8 mouse cellular contexts compared by ENCODE assay signal in the genomic region with DNA sequence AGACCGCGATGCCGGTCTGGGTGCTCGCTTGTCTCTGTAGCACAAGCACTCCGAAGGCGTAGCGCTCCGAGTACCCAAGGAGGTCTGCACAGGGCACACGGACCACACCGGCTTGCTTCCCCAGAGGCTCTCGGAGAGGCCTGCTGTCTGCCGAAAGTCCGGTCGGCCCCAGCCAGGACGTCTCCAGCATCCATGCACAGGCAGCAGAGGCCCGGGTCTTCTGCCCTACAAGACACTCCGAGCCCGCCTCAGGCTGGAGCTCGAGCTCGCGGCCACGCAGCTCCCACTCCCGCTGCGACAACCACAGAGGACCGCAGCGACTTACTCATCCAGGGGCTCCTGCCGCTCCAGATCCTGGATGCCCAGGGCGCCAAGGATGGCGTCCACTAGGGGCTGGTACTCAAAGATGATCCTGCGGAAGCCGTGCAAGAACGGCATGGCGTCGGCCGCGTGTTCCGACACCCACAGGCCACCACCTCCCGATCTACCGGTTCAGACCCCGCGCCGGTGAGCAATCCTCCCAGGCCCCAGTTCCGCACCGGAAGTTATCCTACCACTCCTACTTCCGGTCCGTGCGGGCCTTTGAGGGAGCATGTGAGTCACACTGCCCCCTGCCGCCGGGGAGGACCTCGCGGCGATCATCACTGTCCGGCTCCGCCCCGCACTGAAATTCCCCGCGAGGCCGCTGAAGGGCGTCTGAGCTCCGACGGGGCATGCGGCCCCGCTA. TPM values are rescaled to one million over a fixed set of nuclear protein-coding genes. Genes with fewer than 3 reads are reported as not detected.
DNase-seq lines count a peak whose midpoint lies in the region; ATAC-seq and TF ChIP-seq lines count a peak whose summit lies in the region.

No protein-coding gene starts in this region.

- peaks cover 10% of the 10 kb centered on the region for H3K27me3 ChIP-seq in G1E (ENCODE audit: insufficient read depth, low read length)
- H3K27me3 ChIP-seq in forebrain, postnatal 0 days (ENCODE audit: insufficient read depth, low read length), result no peaks in the 10 kb centered on the region
- no peaks in the 10 kb centered on the region for H3K27me3 ChIP-seq in lung, embryonic 16.5 days (ENCODE audit: control insufficient read depth, insufficient read depth, low read depth, low read length)

- H3K4me1 ChIP-seq in G1E (ENCODE audit: insufficient read depth, low read depth, low read length), result peaks cover 55% of the 10 kb centered on the region
- 0 out of 2 replicates have a peak, but pooled peaks cover 6% of the 10 kb centered on the region for H3K4me1 ChIP-seq in forebrain, postnatal 0 days (ENCODE audit: insufficient read depth)
- peaks cover 8% of the 10 kb centered on the region for H3K4me1 ChIP-seq in lung, embryonic 16.5 days (replicated peaks; ENCODE audit: control insufficient read depth, insufficient read depth, low read length)

- TF ChIP-seq CTCF in G1E (IDR thresholded peaks at IDR 0.05; ENCODE audit: low read depth, low read length), result peak; percentile 51; the same call in 1 of the 2 replicates
- TF ChIP-seq CTCF in forebrain, postnatal 0 days (IDR thresholded peaks at IDR 0.05; ENCODE audit: low read depth), result peak; percentile 96

- peak overlapping the region; percentile 81 for H3K4me3 ChIP-seq in G1E (ENCODE audit: low read depth, low read length)
- peak overlapping the region; percentile 90 for H3K4me3 ChIP-seq in forebrain, postnatal 0 days (ENCODE audit: low read depth, low read length)
- H3K4me3 ChIP-seq in lung, embryonic 16.5 days (ENCODE audit: low read length), result peak overlapping the region; percentile 95

- ATAC-seq in G1E (ENCODE audit: extremely low read depth, insufficient number of reproducible peaks, low FRiP score, poor library complexity, severe bottlenecking), result peak; percentile 81
- peak; percentile 95 for ATAC-seq in forebrain, postnatal 0 days
- peak; percentile 79 to 82 for ATAC-seq in hematopoietic stem cell, adult 5-6 weeks (replicated peaks in 1 of 2; ENCODE audit: insufficient read depth in 1 of 2, low FRiP score in 2 of 2, low TSS enrichment in 1 of 2, low read depth in 1 of 2, poor library complexity in 2 of 2, severe bottlenecking in 2 of 2)
- ATAC-seq in lung, embryonic 16.5 days (ENCODE audit: low read depth), result peak; percentile 85

- H3K4me2 ChIP-seq in forebrain, postnatal 0 days (ENCODE audit: low read depth), result peak overlapping the region; percentile 92
- peak overlapping the region; percentile 93 for H3K4me2 ChIP-seq in lung, embryonic 16.5 days (ENCODE audit: low read depth, low read length)

- peak; percentile 85 for DNase-seq in G1E (ENCODE audit: low spot score)
- DNase-seq in cerebellum, adult 18-20 months, result peak; percentile 92 to 97
- DNase-seq in forebrain, postnatal 0 days, result peak; percentile 95
- peak; percentile 83 for DNase-seq in layer of hippocampus, adult 9-10 months (ENCODE audit: low spot score)
- DNase-seq in ovary, postnatal 10 days (ENCODE audit: low spot score), result peak; percentile 97
- DNase-seq in thymus, postnatal 10 days (ENCODE audit: low spot score in 2 of 2), result peak; percentile 86 to 98

- WGBS in forebrain, postnatal 0 days, result 1% methylated on average over 63 of the region's 63 CpGs
- under 1% methylated on average over 63 of the region's 63 CpGs for WGBS in lung, embryonic 16.5 days

- H3K36me3 ChIP-seq in G1E (replicated peaks), result peaks cover 44% of the 10 kb centered on the region
- peaks cover 23% of the 10 kb centered on the region for H3K36me3 ChIP-seq in forebrain, postnatal 0 days (ENCODE audit: insufficient read depth)
- H3K36me3 ChIP-seq in lung, embryonic 16.5 days (ENCODE audit: control insufficient read depth, insufficient read depth, low read length), result peaks cover 23% of the 10 kb centered on the region

- peak overlapping the region; percentile 91 for H3K9ac ChIP-seq in forebrain, postnatal 0 days
- H3K9ac ChIP-seq in lung, embryonic 16.5 days (ENCODE audit: low read length), result peak overlapping the region; percentile 88

- H3K9me3 ChIP-seq in G1E (replicated peaks), result no peaks in the 10 kb centered on the region
- H3K9me3 ChIP-seq in forebrain, postnatal 0 days (ENCODE audit: low read length), result no peaks in the 10 kb centered on the region
- H3K9me3 ChIP-seq in lung, embryonic 16.5 days (ENCODE audit: control insufficient read depth, low read length), result no peaks in the 10 kb centered on the region

- H3K27ac ChIP-seq in forebrain, postnatal 0 days (ENCODE audit: low read depth, low read length), result peak overlapping the region; percentile 79
- H3K27ac ChIP-seq in lung, embryonic 16.5 days (ENCODE audit: low read length), result peak overlapping the region; percentile 68

RNA-seq across cellular contexts. Expression of gene Asb6, which starts 2.2 kb away (rescaled TPM):
- 14.6 and 17.9 TPM in 2 replicates for total RNA-seq in G1E (2014; fragmentation: Nextera tagmentation)
- total RNA-seq in G1E (2017), result 15.2 and 19.3 TPM in 2 replicates
- polyA plus RNA-seq in G1E (2012), result 28.4 and 38.8 TPM in 2 replicates
- total RNA-seq in forebrain, postnatal 0 days (2014; rRNA removed), result 32.7 and 45.2 TPM in 2 replicates
- polyA plus RNA-seq in forebrain, postnatal 0 days (2015; fragmentation: Nextera tagmentation; extraction: Ambion mirVana), result 31.3 and 36.0 TPM in 2 replicates
- 10.7 and 15.6 TPM in 2 replicates for total RNA-seq in hematopoietic stem cell, adult 5-6 weeks (2017)
- 32.7 and 33.5 TPM in 2 replicates for polyA plus RNA-seq in lung, embryonic 16.5 days (2015; fragmentation: Nextera tagmentation; extraction: Ambion mirVana)

RNA-seq across cellular contexts. Expression of gene Prrx2, which starts 6.9 kb away (rescaled TPM):
- total RNA-seq in G1E (2014; fragmentation: Nextera tagmentation) (not detected in 2 replicates), G1E (2017) (0.23 TPM in 1 of 2 replicates, not detected in the other)
- not detected in 2 replicates for polyA plus RNA-seq in G1E (2012)
- total RNA-seq in forebrain, postnatal 0 days (2014; rRNA removed), result 2.5 and 4.1 TPM in 2 replicates
- 3.6 and 3.7 TPM in 2 replicates for polyA plus RNA-seq in forebrain, postnatal 0 days (2015; fragmentation: Nextera tagmentation; extraction: Ambion mirVana)
- total RNA-seq in hematopoietic stem cell, adult 5-6 weeks (2017), result not detected in 2 replicates
- 7.2 and 9.4 TPM in 2 replicates for polyA plus RNA-seq in lung, embryonic 16.5 days (2015; fragmentation: Nextera tagmentation; extraction: Ambion mirVana)

RNA-seq across cellular contexts. Expression of gene Ntmt1, which starts 20.3 kb away (rescaled TPM):
- 27.5 and 29.4 TPM in 2 replicates for total RNA-seq in G1E (2014; fragmentation: Nextera tagmentation)
- total RNA-seq in G1E (2017), result 18.9 and 26.0 TPM in 2 replicates
- polyA plus RNA-seq in G1E (2012), result 66.9 and 69.6 TPM in 2 replicates
- 87.6 and 105 TPM in 2 replicates for total RNA-seq in forebrain, postnatal 0 days (2014; rRNA removed)
- polyA plus RNA-seq in forebrain, postnatal 0 days (2015; fragmentation: Nextera tagmentation; extraction: Ambion mirVana), result 106 and 107 TPM in 2 replicates
- total RNA-seq in hematopoietic stem cell, adult 5-6 weeks (2017), result 21.2 and 22.6 TPM in 2 replicates
- 76.4 and 76.6 TPM in 2 replicates for polyA plus RNA-seq in lung, embryonic 16.5 days (2015; fragmentation: Nextera tagmentation; extraction: Ambion mirVana)

RNA-seq across cellular contexts. Expression of gene 1700001O22Rik, which starts 24.5 kb away (rescaled TPM):
- total RNA-seq in G1E (2014; fragmentation: Nextera tagmentation), result not detected in 2 replicates
- total RNA-seq in G1E (2017), result 0.29 and 0.33 TPM in 2 replicates
- polyA plus RNA-seq in G1E (2012), result not detected in 2 replicates
- 0.77 and 1.8 TPM in 2 replicates for total RNA-seq in forebrain, postnatal 0 days (2014; rRNA removed)
- 1.4 and 1.5 TPM in 2 replicates for polyA plus RNA-seq in forebrain, postnatal 0 days (2015; fragmentation: Nextera tagmentation; extraction: Ambion mirVana)
- 1.8 and 3.0 TPM in 2 replicates for total RNA-seq in hematopoietic stem cell, adult 5-6 weeks (2017)
- 3.7 and 4.2 TPM in 2 replicates for polyA plus RNA-seq in lung, embryonic 16.5 days (2015; fragmentation: Nextera tagmentation; extraction: Ambion mirVana)

Comparison
In these comparisons a context has a peak if more than half of its experiments do, and no peak if none do; other contexts are left out.
1. Peak in every context shown above with its lines: DNase-seq, ATAC-seq, H3K4me3 ChIP-seq and H3K27ac ChIP-seq.